Mouse (Mus musculus) hindbrain, postnatal 0 days (tissue): Measurements from ENCODE around the gene Adam23. TPM values are rescaled to one million over a fixed set of nuclear protein-coding genes. Genes with fewer than 3 reads are reported as not detected.
"Not testable (repeated sequence)": the region's sequence is repeated elsewhere in the genome, so short reads cannot be mapped to it uniquely, and the experiment has no call there.

ENCODE experiments used
- ATAC-seq: fragments of 200-750 bp; cut with Nextera tagmentation; 2 replicates; pipeline ENCODE4 v1.8.0; 2017; ENCODE audit warnings: mild to moderate bottlenecking, moderate TSS enrichment, moderate library complexity
- DNase-seq: peaks from one replicate; pipeline ENCODE4 v3.0.0-alpha.2; 2015; ENCODE audit warnings: low spot score
- H3K27ac ChIP-seq: fragments of 300-500 bp; sonication (generic); 2 replicates; pipeline ENCODE4 v1.5.1; 2014; ENCODE audit warnings: mild to moderate bottlenecking
- H3K27me3 ChIP-seq: fragments of 300-500 bp; sonication (generic); 2 replicates; pipeline ENCODE4 v1.6.1; 2014; ENCODE audit warnings: low read length, mixed read lengths; ENCODE audit not compliant: insufficient read depth
- H3K36me3 ChIP-seq: fragments of 300-500 bp; sonication (generic); 2 replicates; pipeline ENCODE4 v1.6.1; 2014; ENCODE audit warnings: low read length, mixed read lengths; ENCODE audit not compliant: insufficient read depth
- H3K4me1 ChIP-seq: fragments of 300-500 bp; sonication (generic); 2 replicates; pipeline ENCODE4 v1.6.1; 2014; ENCODE audit warnings: antibody characterized with exemption, low read length, mixed read lengths; ENCODE audit not compliant: insufficient read depth
- H3K4me2 ChIP-seq: fragments of 300-500 bp; sonication (generic); 2 replicates; pipeline ENCODE4 v1.6.1; 2014; ENCODE audit warnings: low read depth, mild to moderate bottlenecking, low read length, moderate library complexity, mixed read lengths
- H3K4me3 ChIP-seq: fragments of 300-500 bp; sonication (generic); 2 replicates; pipeline ENCODE4 v1.5.1; 2014; ENCODE audit warnings: low read length
- H3K9ac ChIP-seq: fragments of 300-500 bp; sonication (generic); replicated peaks from 2 replicates; pipeline ENCODE4 v1.6.1; 2014; ENCODE audit warnings: mild to moderate bottlenecking, low read length, moderate library complexity, mixed read lengths
- H3K9me3 ChIP-seq: fragments of 300-500 bp; sonication (generic); 2 replicates; pipeline ENCODE4 v1.6.1; 2016; ENCODE audit warnings: low read length, mixed read lengths
- CTCF ChIP-seq: IDR thresholded peaks from 2 replicates; pipeline ENCODE4 v1.5.1; 2016; ENCODE audit warnings: antibody characterized with exemption, control low read depth, low read depth
- WGBS: fragments of 180-500 bp; shearing (Covaris S2); extraction: QIAGEN DNeasy Blood & Tissue Kit; methylation state at CpG from one replicate; pipeline ENCODE4 v1.1.7; 2014; 5-methylcytosine and 5-hydroxymethylcytosine counted together
- polyA plus RNA-seq: library from polyadenylated mRNA; unstranded; fragments of >200 nt; fragmentation: Nextera tagmentation; extraction: Ambion mirVana; gene quantifications from 2 replicates; pipeline ENCODE4 v1.2.1, GENCODE M21; 2015
- total RNA-seq: library from RNA; depleted of rRNA; stranded (reverse); fragments of >200 nt; gene quantifications from 2 replicates; pipeline ENCODE4 v1.2.3, GENCODE M21; 2014; rRNA removed

The Adam23 gene
- total and polyA plus RNA-seq, 2 experiments from 2014 or later, result 19.9 to 62.1 TPM

GRCm38 (mm10) chr1:63609613-63610012 lies 163.9 kb downstream of the Adam23 start:
- H3K27ac ChIP-seq, result no peak overlapping the region
- H3K9ac ChIP-seq, result no peak overlapping the region
- DNase-seq (no peak), ATAC-seq (no peak)
- H3K4me1 ChIP-seq, result peaks cover 4% of the 10 kb centered on the region; the same call in 1 of the 2 replicates
- no peak overlapping the region for H3K4me2 ChIP-seq
- WGBS, result 92% methylated on average over 4 of the region's 4 CpGs
- H3K36me3 ChIP-seq, result no peaks in the 10 kb centered on the region
- no peak overlapping the region for H3K4me3 ChIP-seq
- H3K9me3 ChIP-seq, result no peaks in the 10 kb centered on the region
- H3K27me3 ChIP-seq, result 0 out of 2 replicates have a peak, but pooled peaks cover 4% of the 10 kb centered on the region
- TF ChIP-seq CTCF, result no peak

- Histone ChIP-seq H3K4me3 (peak overlapping the region; percentile 21), H3K4me2 (peak overlapping the region; percentile 50), H3K9ac (no peak overlapping the region), H3K9me3 (no peaks in the 10 kb centered on the region), H3K4me1 (peaks cover 4% of the 10 kb centered on the region; the same call in 1 of the 2 replicates), H3K36me3 (no peaks in the 10 kb centered on the region), H3K27me3 (0 out of 2 replicates have a peak, but pooled peaks cover 4% of the 10 kb centered on the region), H3K27ac (no peak overlapping the region)
- ATAC-seq, result no peak
- WGBS, result 3% methylated on average over 11 of the region's 11 CpGs
- no peak for TF ChIP-seq CTCF
- DNase-seq, result peak; percentile 19
These were observed 168.9 kb downstream of the Adam23 start for GRCm38 (mm10) chr1:63614594-63614993.

GRCm38 (mm10) chr1:63615668-63616067 lies 170.0 kb downstream of the Adam23 start, which contains the start of gene Gm39653:
Gene Gm39653, plus strand, starts transcription at chr1:63615968.
- peaks cover 4% of the 10 kb centered on the region; the same call in 1 of the 2 replicates for H3K4me1 ChIP-seq
- no peak within 1 kb of the TSS for H3K4me2 ChIP-seq
- no peaks in the 10 kb centered on the region for H3K9me3 ChIP-seq
- H3K9ac ChIP-seq, result no peak within 1 kb of the TSS
- no peak within 1 kb of the TSS for H3K27ac ChIP-seq
- H3K27me3 ChIP-seq, result 0 out of 2 replicates have a peak, but pooled peaks cover 4% of the 10 kb centered on the region
- H3K4me3 ChIP-seq, result no peak within 1 kb of the TSS
- WGBS, result 82% methylated on average over 3 of the region's 3 CpGs
- no peak for TF ChIP-seq CTCF
- no peak for DNase-seq
- H3K36me3 ChIP-seq, result no peaks in the 10 kb centered on the region
- ATAC-seq, result no peak

- WGBS, result 42% methylated on average over 2 of the region's 2 CpGs
- H3K9me3 ChIP-seq, result no peaks in the 10 kb centered on the region
- H3K4me1 ChIP-seq, result no peaks in the 10 kb centered on the region
- no peak for TF ChIP-seq CTCF
- DNase-seq (peak; percentile 25), ATAC-seq (no peak)
- no peak overlapping the region for H3K4me2 ChIP-seq
- H3K36me3 ChIP-seq, result no peaks in the 10 kb centered on the region
- H3K9ac ChIP-seq, result no peak overlapping the region
- no peak overlapping the region for H3K4me3 ChIP-seq
- no peak overlapping the region for H3K27ac ChIP-seq
- no peaks in the 10 kb centered on the region for H3K27me3 ChIP-seq
These were observed 182.5 kb downstream of the Adam23 start for GRCm38 (mm10) chr1:63628211-63628610.

- H3K9ac ChIP-seq, H3K36me3 ChIP-seq, H3K27me3 ChIP-seq, H3K4me1 ChIP-seq, H3K4me2 ChIP-seq, H3K9me3 ChIP-seq, ATAC-seq, H3K4me3 ChIP-seq, H3K27ac ChIP-seq, DNase-seq: not testable (repeated sequence)
These were observed 184.7 kb downstream of the Adam23 start for GRCm38 (mm10) chr1:63630390-63630789.

- Histone ChIP-seq H3K36me3 (no peaks in the 10 kb centered on the region), H3K4me3 (no peak overlapping the region), H3K27me3 (no peaks in the 10 kb centered on the region), H3K27ac (no peak overlapping the region), H3K9ac (no peak overlapping the region), H3K4me1 (no peaks in the 10 kb centered on the region), H3K4me2 (no peak overlapping the region), H3K9me3 (no peaks in the 10 kb centered on the region)
- no peak for DNase-seq
- WGBS, result 70% methylated on average over 6 of the region's 6 CpGs
- no peak for TF ChIP-seq CTCF
- no peak for ATAC-seq
These were observed 194.2 kb downstream of the Adam23 start for GRCm38 (mm10) chr1:63639921-63640320.

Other genes starting within 250 kb of the Adam23 start
- 1.2 TPM in 1 of 2 replicates, not detected in the other for gene Gpr1, start 231.3 kb upstream of the Adam23 start, total RNA-seq
- gene Gpr1, start 231.3 kb upstream of the Adam23 start, polyA plus RNA-seq, result 0.34 and 0.48 TPM in 2 replicates
- 17.4 and 30.5 TPM in 2 replicates for gene Zdbf2, start 172.6 kb upstream of the Adam23 start, total RNA-seq
- gene Zdbf2, start 172.6 kb upstream of the Adam23 start, polyA plus RNA-seq, result 36.4 and 38.2 TPM in 2 replicates
- gene Gm39653, start 170.1 kb downstream of the Adam23 start, total RNA-seq, result not detected in 2 replicates
- gene Gm39653, start 170.1 kb downstream of the Adam23 start, polyA plus RNA-seq, result not detected in 2 replicates
- 0.26 TPM in 1 of 2 replicates, not detected in the other for gene Dytn, start 241.0 kb downstream of the Adam23 start, total RNA-seq
- gene Dytn, start 241.0 kb downstream of the Adam23 start, polyA plus RNA-seq, result 0.10 TPM in 1 of 2 replicates, not detected in the other